ENCODE assay signal across 17 mouse cellular contexts in genomic region chr7:124270734-124271133, GRCm38 (mm10).
DNase-seq lines count a peak whose midpoint lies in the region; ATAC-seq and TF ChIP-seq lines count a peak whose summit lies in the region.
"Had no signal": no experiment of that assay in that cellular context is flagged by ENCODE, and none has a peak within 500 bp of the region (broad histone marks: within the 10 kb centered on the region; RNA-seq: fewer than 3 reads in every experiment).

No protein-coding gene starts in this region.

- no peaks in the 10 kb centered on the region for H3K9me3 ChIP-seq in kidney, embryonic 15.5 days (replicated peaks)
- H3K9me3 ChIP-seq in embryonic facial prominence, embryonic 14.5 days (ENCODE audit: control insufficient read depth, low read length), result no peaks in the 10 kb centered on the region
- H3K9me3 ChIP-seq: embryonic facial prominence, embryonic 12.5 days; forebrain, embryonic 13.5 days; hindbrain, embryonic 15.5 days; limb, embryonic 13.5 days had no signal

- no peaks in the 10 kb centered on the region for H3K4me1 ChIP-seq in kidney, adult 2 months (ENCODE audit: control insufficient read depth, insufficient read depth, low read length)
- no peaks in the 10 kb centered on the region for H3K4me1 ChIP-seq in kidney, embryonic 15.5 days
- no peaks in the 10 kb centered on the region for H3K4me1 ChIP-seq in embryonic facial prominence, embryonic 14.5 days (ENCODE audit: control insufficient read depth, insufficient read depth, low read length)
- H3K4me1 ChIP-seq: embryonic facial prominence, embryonic 12.5 days; hindbrain, embryonic 15.5 days; limb, embryonic 13.5 days; megakaryocyte, embryonic 14.5 days had no signal

- no peak for TF ChIP-seq POLR2A in kidney, adult 2 months (IDR thresholded peaks at IDR 0.05; ENCODE audit: low read depth, low read length)

- peak; percentile 19 to 67 for DNase-seq in cerebellum, postnatal 14 days
- no peak for DNase-seq in cerebellum, adult 11-12 months
- DNase-seq in kidney, adult 2 months, result peak; percentile 14
- DNase-seq in embryonic facial prominence, embryonic 14.5 days (ENCODE audit: low spot score), result peak; percentile 33
- peak; percentile 36 to 59 for DNase-seq in kidney, postnatal 4 days
- DNase-seq in frontal cortex, adult 2 months (ENCODE audit: extremely low spot score in 1 of 2, low spot score in 1 of 2), result no peak
- DNase-seq in lung, postnatal 25 days (ENCODE audit: low spot score), result no peak
- DNase-seq: adrenal gland, postnatal 14 days; gastrocnemius, postnatal 14 days; lung, adult 18-20 months had no signal

- H3K27ac ChIP-seq in kidney, adult 2 months (ENCODE audit: insufficient read depth, low read depth, low read length), result no peak overlapping the region
- H3K27ac ChIP-seq in kidney, embryonic 15.5 days, result no peak overlapping the region
- no peak overlapping the region for H3K27ac ChIP-seq in embryonic facial prominence, embryonic 14.5 days (replicated peaks; ENCODE audit: low read depth, low read length)
- H3K27ac ChIP-seq: embryonic facial prominence, embryonic 12.5 days; forebrain, embryonic 13.5 days; hindbrain, embryonic 15.5 days; limb, embryonic 13.5 days had no signal

- no peak overlapping the region for H3K4me2 ChIP-seq in kidney, embryonic 15.5 days
- no peak overlapping the region for H3K4me2 ChIP-seq in embryonic facial prominence, embryonic 14.5 days (ENCODE audit: low read depth, low read length)
- H3K4me2 ChIP-seq: embryonic facial prominence, embryonic 12.5 days; forebrain, embryonic 13.5 days; heart, embryonic 11.5 days; hindbrain, embryonic 15.5 days; limb, embryonic 13.5 days had no signal

- H3K9ac ChIP-seq in kidney, embryonic 15.5 days, result no peak overlapping the region
- H3K9ac ChIP-seq in embryonic facial prominence, embryonic 14.5 days (ENCODE audit: low read depth, low read length), result no peak overlapping the region
- H3K9ac ChIP-seq: embryonic facial prominence, embryonic 12.5 days; forebrain, embryonic 13.5 days; hindbrain, embryonic 15.5 days; limb, embryonic 13.5 days had no signal

- ATAC-seq in kidney, embryonic 15.5 days (replicated peaks; ENCODE audit: low FRiP score), result no peak
- 0 out of 2 replicates have a peak, but pooled peaks have one; percentile 26 for ATAC-seq in embryonic facial prominence, embryonic 14.5 days (ENCODE audit: low read depth)
- ATAC-seq: forebrain, embryonic 13.5 days had no signal

- no peak overlapping the region for H3K4me3 ChIP-seq in kidney, adult 2 months (ENCODE audit: insufficient read depth, low read depth, low read length)
- H3K4me3 ChIP-seq in kidney, embryonic 15.5 days (replicated peaks), result no peak overlapping the region
- no peak overlapping the region for H3K4me3 ChIP-seq in embryonic facial prominence, embryonic 14.5 days (ENCODE audit: low read depth, low read length)
- H3K4me3 ChIP-seq: embryonic facial prominence, embryonic 12.5 days; forebrain, embryonic 13.5 days; hindbrain, embryonic 15.5 days; limb, embryonic 13.5 days; megakaryocyte, embryonic 14.5 days had no signal

- no peak; the same call in 1 of the 2 replicates for TF ChIP-seq CTCF in kidney, adult 2 months (conservative IDR thresholded peaks at IDR 0.05; ENCODE audit: insufficient read depth, insufficient read length, low read depth, low read length)

- no peaks in the 10 kb centered on the region; the same call in 1 of the 2 replicates for H3K27me3 ChIP-seq in kidney, adult 2 months (replicated peaks; ENCODE audit: control insufficient read depth, insufficient read depth, low read length)
- H3K27me3 ChIP-seq in kidney, embryonic 15.5 days, result no peaks in the 10 kb centered on the region
- H3K27me3 ChIP-seq in embryonic facial prominence, embryonic 14.5 days (replicated peaks; ENCODE audit: control insufficient read depth, insufficient read depth, low read length), result no peaks in the 10 kb centered on the region
- H3K27me3 ChIP-seq: embryonic facial prominence, embryonic 12.5 days; forebrain, embryonic 13.5 days; hindbrain, embryonic 15.5 days; limb, embryonic 13.5 days; megakaryocyte, embryonic 14.5 days had no signal

- no peaks in the 10 kb centered on the region for H3K36me3 ChIP-seq in kidney, adult 2 months (ENCODE audit: control insufficient read depth, insufficient read depth, low read length)
- H3K36me3 ChIP-seq in kidney, embryonic 15.5 days, result no peaks in the 10 kb centered on the region
- no peaks in the 10 kb centered on the region for H3K36me3 ChIP-seq in embryonic facial prominence, embryonic 14.5 days (ENCODE audit: control insufficient read depth, insufficient read depth, low read length)
- H3K36me3 ChIP-seq: embryonic facial prominence, embryonic 12.5 days; hindbrain, embryonic 15.5 days; limb, embryonic 13.5 days had no signal

Comparison
In these comparisons a context has a peak if more than half of its experiments do, and no peak if none do; other contexts are left out.
1. DNase-seq: peak in cerebellum, postnatal 14 days (2 of 2), kidney, adult 2 months (single experiment), embryonic facial prominence, embryonic 14.5 days (single experiment) and kidney, postnatal 4 days (2 of 2); none in cerebellum, adult 11-12 months (single experiment), frontal cortex, adult 2 months (0 of 2) and lung, postnatal 25 days (single experiment).